Mouse (Mus musculus): ENCODE results near the gene Sept1.

DNA sequence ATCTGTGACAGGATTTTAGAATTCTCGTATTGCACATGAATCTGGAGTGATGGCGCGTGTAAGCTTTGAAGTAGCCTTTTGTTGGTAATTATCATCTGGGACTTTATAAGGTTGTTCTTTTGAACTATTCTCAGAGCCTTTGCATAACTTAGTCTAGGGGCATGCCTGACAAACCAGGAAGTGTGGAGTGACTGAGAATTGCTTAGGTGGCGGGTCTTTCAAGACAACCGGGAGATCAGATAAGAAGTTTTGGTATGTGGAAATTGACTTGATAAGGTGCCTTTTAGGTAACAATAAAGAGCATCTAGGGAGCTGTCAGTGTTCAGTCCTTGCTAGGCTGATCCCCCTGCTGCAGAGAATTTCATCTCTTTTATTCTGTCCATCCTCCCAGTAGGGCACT, 66.4 kb downstream of the Sept1 start:
- TF ChIP-seq CTCF (IDR thresholded peaks at IDR 0.05; ENCODE audit: control insufficient read depth, insufficient read depth, insufficient replicate concordance, low read depth, low read length), result no peak
- no peak for TF ChIP-seq POLR2A (IDR thresholded peaks at IDR 0.05; ENCODE audit: control insufficient read depth, low read depth, low read length)
